Mouse (Mus musculus): Measurements from ENCODE around the gene Rnpep. TPM values are rescaled to one million over a fixed set of nuclear protein-coding genes. Genes with fewer than 3 reads are reported as not detected.

The Rnpep gene
- polyA plus RNA-seq, 1 experiment from 2014 or later: 90.3 TPM

DNA sequence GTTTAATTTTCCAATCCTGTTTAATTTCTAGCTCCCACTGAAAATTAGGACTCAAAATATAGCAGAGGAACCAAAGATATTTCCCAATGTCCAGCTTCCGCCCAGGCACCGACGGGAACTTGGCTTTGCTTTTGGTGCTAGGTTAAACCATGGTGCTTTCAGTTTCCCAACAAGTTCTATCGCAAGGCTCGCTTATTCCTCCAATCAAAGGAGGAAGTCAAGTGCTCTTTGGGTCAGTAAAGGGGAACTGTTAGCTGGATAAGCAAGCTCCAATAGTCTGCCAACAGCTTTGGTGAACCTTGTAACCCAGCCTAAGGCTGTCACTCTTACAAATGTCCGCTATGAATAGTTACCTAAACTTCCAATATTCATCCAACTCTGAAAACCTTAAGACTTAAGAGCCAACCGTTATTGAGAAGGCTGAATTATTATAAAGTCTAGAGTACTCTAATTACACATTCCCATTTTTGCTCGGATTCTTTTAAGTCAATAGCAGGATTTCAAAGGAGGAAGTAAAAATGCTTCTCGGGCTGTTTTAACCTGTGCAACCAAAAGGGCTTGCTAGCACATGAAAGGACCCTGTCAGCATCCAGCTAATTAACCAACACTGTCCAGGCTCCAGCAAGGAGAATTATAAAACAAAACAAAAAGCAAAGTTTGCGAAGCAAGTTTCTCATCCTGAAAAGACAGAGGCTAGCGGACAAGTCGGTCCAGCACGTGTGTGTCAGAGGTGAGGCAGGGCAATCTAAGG, 1.2 kb downstream of the Rnpep start:
- no peaks in the 10 kb centered on the region for H3K27me3 ChIP-seq
- peaks cover 28% of the 10 kb centered on the region for H3K4me1 ChIP-seq
- H3K4me2 ChIP-seq: peak overlapping the region; percentile 87
- no peak for ATAC-seq
- H3K36me3 ChIP-seq (ENCODE audit: poor library complexity, severe bottlenecking): peaks cover 11% of the 10 kb centered on the region
- no peaks in the 10 kb centered on the region for H3K9me3 ChIP-seq (replicated peaks)
- H3K4me3 ChIP-seq: peak overlapping the region; percentile 83
- WGBS: 34% methylated on average over 13 of the region's 13 CpGs
- 0 out of 2 replicates have a peak overlapping the region, but pooled peaks have one; percentile 92 for H3K27ac ChIP-seq
- H3K9ac ChIP-seq: peak overlapping the region; percentile 94

DNA sequence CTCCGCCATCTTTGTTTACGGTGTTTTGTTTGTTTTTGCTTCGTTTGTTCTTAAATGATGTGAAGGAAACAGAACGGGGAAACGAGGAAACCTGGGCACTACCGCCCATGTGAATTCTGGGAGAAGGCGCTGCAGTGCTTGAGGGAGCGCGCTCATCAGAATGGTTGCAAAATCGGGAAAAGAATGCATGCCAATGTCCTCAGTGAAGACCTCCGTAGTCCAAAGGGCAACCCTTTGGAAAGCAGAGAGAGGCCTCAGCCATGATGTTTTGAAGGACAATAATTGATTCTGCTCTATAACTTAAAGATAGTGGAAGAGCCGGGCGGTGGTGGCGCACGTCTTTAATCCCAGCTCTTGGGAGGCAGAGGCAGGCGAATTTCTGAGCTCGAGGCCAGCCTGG, 2.0 kb downstream of the Rnpep start:
- Histone ChIP-seq H3K4me3 (no peak overlapping the region), H3K9ac (no peak overlapping the region), H3K4me2 (peak overlapping the region; percentile 87), H3K27me3 (no peaks in the 10 kb centered on the region), H3K27ac (no peak overlapping the region), H3K36me3 (ENCODE audit: poor library complexity, severe bottlenecking) (peaks cover 20% of the 10 kb centered on the region), H3K4me1 (peaks cover 28% of the 10 kb centered on the region), H3K9me3 (replicated peaks) (no peaks in the 10 kb centered on the region)
- 96% methylated on average over 17 of the region's 17 CpGs for WGBS
- ATAC-seq: no peak

DNA sequence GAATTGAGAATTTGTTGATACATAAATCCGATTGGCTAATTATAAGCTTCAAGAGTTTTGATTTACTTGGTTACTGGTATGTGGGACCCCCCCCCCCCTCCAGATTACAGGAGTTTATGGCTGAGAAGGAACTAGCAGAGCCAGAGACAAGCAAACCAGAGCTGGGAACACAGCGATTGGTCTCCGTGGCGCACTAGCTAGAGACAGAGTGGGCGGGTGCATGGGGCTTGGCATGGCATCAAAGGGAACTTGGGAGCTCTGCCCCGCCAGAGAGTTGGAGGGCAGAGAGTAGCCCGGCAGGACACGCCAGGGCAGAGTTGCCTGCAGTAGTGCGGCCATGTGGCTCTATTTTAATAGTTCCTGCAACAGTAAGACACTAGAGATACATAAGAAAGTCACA, 3.2 kb downstream of the Rnpep start:
- Histone ChIP-seq H3K4me3 (no peak overlapping the region), H3K9me3 (replicated peaks) (no peaks in the 10 kb centered on the region), H3K36me3 (ENCODE audit: poor library complexity, severe bottlenecking) (peaks cover 30% of the 10 kb centered on the region), H3K27me3 (no peaks in the 10 kb centered on the region), H3K4me1 (peaks cover 28% of the 10 kb centered on the region), H3K9ac (no peak overlapping the region), H3K4me2 (no peak overlapping the region), H3K27ac (no peak overlapping the region)
- ATAC-seq: peak; percentile 34; the same call in 1 of the 2 replicates
- 67% methylated on average over 9 of the region's 9 CpGs for WGBS

DNA sequence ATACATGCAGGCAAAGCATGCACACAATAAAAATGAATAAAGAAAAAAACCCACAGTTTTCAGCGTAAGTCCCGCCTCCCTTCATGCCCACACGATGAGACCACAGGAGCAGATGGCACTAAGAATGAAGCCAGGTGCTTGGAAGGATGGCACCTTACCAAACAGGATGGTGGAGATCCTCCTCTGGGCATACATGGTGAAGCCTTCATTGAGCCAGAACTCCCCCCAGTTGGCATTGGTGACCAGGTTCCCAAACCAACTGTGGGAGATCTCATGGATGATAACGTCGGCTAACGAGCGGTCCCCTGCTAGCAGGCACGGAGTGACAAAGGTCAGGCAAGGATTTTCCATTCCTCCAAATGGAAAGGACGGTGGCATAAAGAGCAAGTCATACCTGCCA, 12.5 kb downstream of the Rnpep start:
- Histone ChIP-seq H3K4me1 (no peaks in the 10 kb centered on the region), H3K4me3 (no peak overlapping the region), H3K27ac (no peak overlapping the region), H3K36me3 (ENCODE audit: poor library complexity, severe bottlenecking) (peaks cover 62% of the 10 kb centered on the region), H3K4me2 (no peak overlapping the region), H3K27me3 (no peaks in the 10 kb centered on the region), H3K9me3 (replicated peaks) (no peaks in the 10 kb centered on the region), H3K9ac (no peak overlapping the region)
- no peak for ATAC-seq
- WGBS: 76% methylated on average over 9 of the region's 9 CpGs

DNA sequence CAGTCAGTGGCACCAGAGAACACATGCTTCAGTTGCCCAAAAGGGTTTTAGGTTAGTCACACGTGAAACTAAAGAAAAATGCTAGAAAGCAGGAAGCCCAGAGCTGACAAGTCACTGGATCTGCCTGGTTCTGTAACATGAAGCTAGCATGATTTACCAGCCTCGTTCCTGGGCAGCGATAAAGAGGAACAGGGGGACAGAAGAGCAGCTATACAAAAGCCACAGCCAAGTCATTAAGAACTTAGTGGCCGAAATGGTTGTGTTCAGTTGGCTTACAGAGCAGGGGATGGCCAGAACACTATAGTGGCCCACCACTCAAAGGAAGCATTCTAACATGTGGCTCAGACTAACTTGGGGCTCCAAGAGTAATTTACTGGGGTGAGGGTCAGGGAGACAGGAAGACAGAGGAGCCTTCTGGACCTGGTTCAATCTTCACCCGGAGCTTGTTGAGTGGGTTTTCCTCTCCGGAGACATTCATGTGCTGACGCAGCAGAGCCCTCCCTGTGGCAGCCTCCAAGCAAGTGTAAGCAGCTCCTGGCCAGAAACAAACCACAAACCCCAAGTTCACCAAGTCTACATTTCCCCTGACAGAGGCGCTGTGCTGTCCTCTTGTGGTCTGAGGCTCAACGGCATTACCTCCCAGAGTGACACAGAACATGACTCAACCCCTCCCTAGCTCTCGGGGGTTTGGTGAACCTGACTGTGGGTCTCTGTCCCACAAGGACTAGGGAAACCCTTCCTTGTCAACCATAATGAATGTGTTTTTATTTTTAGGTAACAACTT, 16.0 kb downstream of the Rnpep start:
- no peaks in the 10 kb centered on the region for H3K4me1 ChIP-seq
- H3K9ac ChIP-seq: no peak overlapping the region
- peaks cover 75% of the 10 kb centered on the region for H3K36me3 ChIP-seq (ENCODE audit: poor library complexity, severe bottlenecking)
- WGBS: 92% methylated on average over 10 of the region's 10 CpGs
- H3K4me2 ChIP-seq: no peak overlapping the region
- ATAC-seq: no peak
- no peak overlapping the region for H3K27ac ChIP-seq
- H3K4me3 ChIP-seq: no peak overlapping the region
- H3K27me3 ChIP-seq: no peaks in the 10 kb centered on the region
- H3K9me3 ChIP-seq (replicated peaks): no peaks in the 10 kb centered on the region

DNA sequence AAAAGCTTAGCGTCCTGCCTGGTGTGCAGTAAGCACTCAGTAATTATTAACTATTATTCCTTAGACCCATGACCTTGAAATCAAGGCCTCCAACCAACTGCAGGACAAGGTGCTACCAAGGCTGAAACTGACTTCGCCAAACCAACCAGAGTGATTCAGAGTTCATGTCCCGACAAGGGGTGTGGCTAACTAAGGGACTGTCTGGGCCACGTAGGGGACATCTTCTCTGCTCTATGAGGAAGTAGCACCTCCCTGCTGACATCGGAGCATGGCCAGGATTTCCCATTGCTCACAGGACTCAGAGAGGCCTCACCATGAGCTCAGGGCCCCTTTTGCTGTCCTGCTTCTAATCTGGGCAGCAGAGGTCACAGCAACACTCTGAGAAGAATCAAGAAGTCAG, 18.1 kb downstream of the Rnpep start:
- H3K4me1 ChIP-seq: no peaks in the 10 kb centered on the region
- no peak for ATAC-seq
- H3K27me3 ChIP-seq: no peaks in the 10 kb centered on the region
- no peak overlapping the region for H3K9ac ChIP-seq
- H3K36me3 ChIP-seq (ENCODE audit: poor library complexity, severe bottlenecking): peaks cover 69% of the 10 kb centered on the region
- H3K4me3 ChIP-seq: no peak overlapping the region
- H3K27ac ChIP-seq: no peak overlapping the region
- WGBS: 90% methylated on average over 5 of the region's 5 CpGs
- no peaks in the 10 kb centered on the region for H3K9me3 ChIP-seq (replicated peaks)
- H3K4me2 ChIP-seq: no peak overlapping the region

DNA sequence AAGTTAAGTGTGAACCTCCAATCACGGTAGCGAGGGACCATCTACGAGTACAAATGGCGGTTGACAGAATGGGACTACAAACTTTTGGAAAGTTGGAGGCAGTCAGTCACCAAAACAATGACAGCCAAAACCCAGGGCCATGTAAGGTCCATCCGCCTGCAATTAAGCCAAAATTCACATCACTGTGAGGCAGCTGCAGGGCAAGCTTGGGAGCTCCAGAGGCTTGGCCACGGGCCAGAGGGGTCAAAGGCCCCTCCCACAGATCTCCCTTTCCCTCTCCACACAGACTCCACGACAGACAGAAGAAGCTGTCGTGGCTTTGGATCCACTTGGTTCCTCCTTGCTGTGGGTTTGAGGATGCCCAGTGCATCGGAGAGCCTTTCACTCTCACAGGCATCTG, 20.6 kb downstream of the Rnpep start:
- no peak for ATAC-seq
- peaks cover 68% of the 10 kb centered on the region for H3K36me3 ChIP-seq (ENCODE audit: poor library complexity, severe bottlenecking)

DNA sequence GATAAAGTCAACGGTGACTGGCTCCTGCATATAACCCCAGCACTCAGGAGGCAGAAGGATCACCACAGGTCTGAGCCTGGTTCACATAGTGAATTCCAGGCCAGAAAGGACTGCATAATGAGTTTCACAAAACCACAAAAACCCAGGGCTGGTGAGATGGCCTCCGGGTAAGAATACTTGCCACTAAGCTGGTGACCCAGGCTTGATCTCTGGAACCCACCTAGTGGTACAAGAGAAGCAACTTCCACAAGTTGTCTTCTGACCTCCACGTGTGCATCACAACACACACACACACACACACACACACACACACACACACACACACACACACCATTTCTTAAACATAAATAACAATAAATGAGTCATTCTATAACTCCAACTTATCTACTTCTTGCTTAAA, 21.6 kb downstream of the Rnpep start:
- H3K4me1 ChIP-seq: peaks cover 10% of the 10 kb centered on the region
- WGBS: 93% methylated on average over 3 of the region's 3 CpGs

More for the DNA sequence above, 20.6 kb downstream of the Rnpep start:
- Histone ChIP-seq H3K4me1 (peaks cover 7% of the 10 kb centered on the region), H3K4me3 (no peak overlapping the region), H3K27me3 (no peaks in the 10 kb centered on the region), H3K9ac (no peak overlapping the region), H3K27ac (no peak overlapping the region), H3K9me3 (replicated peaks) (no peaks in the 10 kb centered on the region), H3K4me2 (no peak overlapping the region)
- WGBS: 83% methylated on average over 9 of the region's 9 CpGs

DNA sequence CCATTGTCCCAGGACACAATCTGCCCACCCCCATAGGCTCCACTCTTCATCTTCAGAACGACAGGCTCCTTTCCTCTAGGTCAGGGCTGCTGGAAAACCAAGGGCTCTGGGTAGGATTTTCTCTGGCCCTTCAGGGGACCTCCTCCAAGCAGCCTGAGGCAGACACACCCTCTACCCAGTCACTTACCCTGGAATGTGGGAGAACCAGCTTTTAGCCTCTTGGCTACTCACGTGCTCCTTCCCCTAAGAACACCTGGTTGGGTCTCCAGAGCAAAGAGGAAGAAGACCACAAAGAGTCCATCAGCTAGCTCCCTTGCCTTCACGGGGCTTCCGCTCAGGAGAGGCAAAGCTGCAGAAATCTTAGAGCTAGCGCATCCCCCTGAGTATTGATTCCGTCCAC, 23.0 kb downstream of the Rnpep start:
- Histone ChIP-seq H3K4me2 (no peak overlapping the region), H3K27ac (no peak overlapping the region), H3K27me3 (no peaks in the 10 kb centered on the region), H3K4me3 (no peak overlapping the region), H3K4me1 (peaks cover 10% of the 10 kb centered on the region), H3K36me3 (ENCODE audit: poor library complexity, severe bottlenecking) (peaks cover 44% of the 10 kb centered on the region), H3K9me3 (replicated peaks) (no peaks in the 10 kb centered on the region), H3K9ac (no peak overlapping the region)
- ATAC-seq: no peak
- WGBS: 74% methylated on average over 6 of the region's 6 CpGs

More for the DNA sequence above, 21.6 kb downstream of the Rnpep start:
- Histone ChIP-seq H3K9me3 (replicated peaks) (no peaks in the 10 kb centered on the region), H3K27me3 (no peaks in the 10 kb centered on the region), H3K36me3 (ENCODE audit: poor library complexity, severe bottlenecking) (peaks cover 58% of the 10 kb centered on the region), H3K4me3 (no peak overlapping the region), H3K4me2 (no peak overlapping the region), H3K9ac (no peak overlapping the region), H3K27ac (no peak overlapping the region)
- ATAC-seq: no peak

DNA sequence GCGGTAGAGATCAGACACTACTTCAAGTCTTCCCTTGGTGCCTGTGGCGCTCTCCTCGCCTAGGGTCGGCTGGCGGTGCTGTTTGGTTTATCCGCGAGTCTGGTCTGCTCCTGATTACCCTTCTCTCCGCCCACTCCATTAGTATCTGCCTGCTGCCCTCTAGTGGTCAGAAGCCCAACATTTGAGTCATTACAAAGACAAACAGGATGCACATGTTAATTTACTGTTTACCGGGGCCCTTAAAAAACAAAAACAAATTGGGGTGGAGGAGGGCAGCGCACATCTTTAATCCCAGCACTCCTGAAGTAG, 24.8 kb downstream of the Rnpep start:
- H3K27ac ChIP-seq: peak overlapping the region; percentile 12; the same call in 1 of the 2 replicates
- peak overlapping the region; percentile 37; the same call in 1 of the 2 replicates for H3K9ac ChIP-seq
- 2% methylated on average over 10 of the region's 10 CpGs for WGBS
- H3K4me2 ChIP-seq: peak overlapping the region; percentile 58
- H3K27me3 ChIP-seq: no peaks in the 10 kb centered on the region
- H3K4me1 ChIP-seq: peaks cover 10% of the 10 kb centered on the region
- H3K9me3 ChIP-seq (replicated peaks): no peaks in the 10 kb centered on the region
- H3K4me3 ChIP-seq: peak overlapping the region; percentile 24
- peak; percentile 90 for ATAC-seq
- H3K36me3 ChIP-seq (ENCODE audit: poor library complexity, severe bottlenecking): peaks cover 25% of the 10 kb centered on the region

DNA sequence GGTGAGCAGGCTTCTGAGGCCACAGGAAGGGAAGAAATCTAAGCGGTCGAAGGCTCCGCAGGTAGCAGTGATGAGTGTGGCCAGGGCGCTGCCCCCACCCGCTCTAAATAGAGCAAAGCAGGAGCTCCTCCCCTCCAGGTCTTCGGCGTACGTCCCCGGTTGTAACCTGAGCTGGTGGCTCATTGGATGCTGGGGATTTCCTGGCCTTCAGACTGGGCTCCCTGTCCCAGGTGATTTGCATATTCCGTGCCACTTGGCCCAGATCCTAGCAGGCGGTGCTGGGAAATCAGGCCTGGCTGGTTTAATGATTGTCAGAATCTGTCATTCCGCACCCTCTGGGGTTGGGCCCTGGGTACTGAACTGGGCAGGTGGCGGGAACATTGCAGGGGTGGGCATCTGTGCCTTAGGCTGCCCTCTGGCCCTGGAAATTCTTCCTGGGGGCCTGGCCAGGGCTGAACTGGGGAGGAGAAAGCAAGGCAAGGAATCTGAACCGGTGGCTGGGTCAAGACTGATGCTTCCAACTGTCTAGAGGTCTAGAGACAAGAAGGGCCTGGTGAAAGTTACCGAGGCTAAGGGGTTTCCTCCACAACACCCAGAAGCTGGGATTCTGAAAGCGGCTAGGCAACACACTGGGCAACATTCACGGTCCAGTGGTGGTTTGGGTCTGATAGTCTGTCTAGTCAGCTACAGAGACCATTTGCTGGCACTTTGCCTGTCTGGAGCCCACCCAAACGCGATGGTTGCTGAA, 25.3 kb downstream of the Rnpep start, which contains the start of gene Elf3:
Gene Elf3, minus strand, starts transcription at position 189 of the 748 bp plus-strand sequence.
- Histone ChIP-seq H3K9me3 (replicated peaks) (no peaks in the 10 kb centered on the region), H3K27ac (peak within 1 kb of the TSS; percentile 12; the same call in 1 of the 2 replicates), H3K36me3 (ENCODE audit: poor library complexity, severe bottlenecking) (peaks cover 20% of the 10 kb centered on the region), H3K4me1 (peaks cover 10% of the 10 kb centered on the region), H3K27me3 (no peaks in the 10 kb centered on the region), H3K4me3 (peak within 1 kb of the TSS; percentile 24), H3K4me2 (peak within 1 kb of the TSS; percentile 58), H3K9ac (peak within 1 kb of the TSS; percentile 37)
- peak; percentile 72 for ATAC-seq
- WGBS: 2% methylated on average over 19 of the region's 19 CpGs

DNA sequence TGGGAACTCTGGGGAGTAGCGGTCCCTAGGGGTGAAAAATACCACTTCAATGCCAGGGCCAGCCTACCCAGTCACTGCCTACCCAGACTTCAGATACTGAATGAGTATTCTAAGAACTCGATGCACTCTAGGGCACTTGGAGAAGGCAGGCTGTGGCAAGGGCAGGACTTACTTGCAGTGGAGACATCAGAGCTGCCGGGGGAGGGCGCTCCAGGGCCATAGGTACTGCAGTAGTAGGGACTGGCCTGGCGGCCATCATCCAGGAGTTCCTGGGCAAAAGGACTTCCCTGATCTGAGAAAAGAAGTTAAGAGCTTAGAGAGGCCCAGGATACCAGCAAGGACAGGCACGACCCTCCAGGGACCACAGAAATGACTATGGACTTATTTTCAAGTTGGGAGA, 27.6 kb downstream of the Rnpep start:
- no peak overlapping the region for H3K27ac ChIP-seq
- WGBS: 82% methylated on average over 6 of the region's 6 CpGs
- H3K4me2 ChIP-seq: no peak overlapping the region
- ATAC-seq: no peak
- H3K4me1 ChIP-seq: peaks cover 10% of the 10 kb centered on the region
- H3K36me3 ChIP-seq (ENCODE audit: poor library complexity, severe bottlenecking): no peaks in the 10 kb centered on the region
- H3K9ac ChIP-seq: no peak overlapping the region
- no peak overlapping the region for H3K4me3 ChIP-seq
- no peaks in the 10 kb centered on the region for H3K27me3 ChIP-seq
- no peaks in the 10 kb centered on the region for H3K9me3 ChIP-seq (replicated peaks)
